Mouse (Mus musculus) heart, adult 8-10 months (tissue): ENCODE measurements around the gene Arfgef2. TPM values are rescaled to one million over a fixed set of nuclear protein-coding genes. Genes with fewer than 3 reads are reported as not detected.

Experiments used
- DNase-seq: peaks from one replicate; pipeline ENCODE4 v3.0.0; 2022; ENCODE audit warnings: low spot score
- total RNA-seq, 4 experiments: library from RNA; stranded (reverse); gene quantifications; 2 replicates each; pipeline ENCODE4 v1.2.4; 2022

Arfgef2 gene
- 10 to 100 TPM; 43.4 to 53.9 (median 47.4) TPM for total RNA-seq

DNA sequence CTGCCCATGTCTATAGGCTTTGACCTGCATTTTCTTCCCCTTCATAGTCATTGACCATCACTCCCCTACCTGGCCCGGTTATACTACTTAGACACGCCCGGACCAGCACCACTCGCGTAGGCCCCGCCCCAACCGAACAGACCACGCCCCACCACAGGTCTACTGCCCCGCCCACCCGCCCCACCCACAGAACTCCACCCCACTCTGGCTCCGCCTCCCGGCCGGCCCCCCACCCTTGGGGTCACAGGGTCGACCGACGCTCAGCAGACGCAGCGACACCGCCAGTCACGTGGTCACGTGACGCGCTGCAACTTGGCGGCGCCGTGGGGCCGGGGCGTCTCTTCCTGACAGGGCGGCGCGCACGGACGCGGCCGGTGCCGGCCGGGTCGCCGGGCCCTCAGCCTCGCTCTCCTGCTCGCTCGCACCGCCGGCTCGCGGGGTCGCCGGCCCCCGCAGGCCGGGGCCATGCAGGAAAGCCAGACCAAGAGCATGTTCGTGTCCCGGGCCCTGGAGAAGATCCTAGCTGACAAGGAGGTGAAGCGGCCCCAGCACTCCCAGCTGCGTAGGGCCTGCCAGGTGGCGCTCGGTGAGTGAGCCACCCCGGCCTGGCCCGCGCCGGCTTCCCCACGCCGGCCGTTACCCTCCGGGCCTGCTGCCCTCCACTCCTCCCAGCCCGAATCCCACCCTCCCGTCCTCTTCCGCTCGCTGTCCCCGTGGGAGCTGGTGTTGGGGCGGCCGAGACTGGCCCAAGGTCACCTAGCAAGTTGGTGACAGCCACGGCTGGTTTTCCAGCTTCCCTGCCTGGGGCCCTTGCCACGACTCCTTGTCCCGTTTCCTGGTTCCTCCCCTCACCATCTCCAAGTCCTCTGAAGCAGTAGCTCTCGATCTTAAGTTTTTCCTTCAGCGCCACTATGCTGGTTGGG is at the start of gene Arfgef2:
TSS of gene Arfgef2 (plus strand) at position 339 of the 923 bp plus-strand sequence.
- peak; percentile 74 for DNase-seq

DNA sequence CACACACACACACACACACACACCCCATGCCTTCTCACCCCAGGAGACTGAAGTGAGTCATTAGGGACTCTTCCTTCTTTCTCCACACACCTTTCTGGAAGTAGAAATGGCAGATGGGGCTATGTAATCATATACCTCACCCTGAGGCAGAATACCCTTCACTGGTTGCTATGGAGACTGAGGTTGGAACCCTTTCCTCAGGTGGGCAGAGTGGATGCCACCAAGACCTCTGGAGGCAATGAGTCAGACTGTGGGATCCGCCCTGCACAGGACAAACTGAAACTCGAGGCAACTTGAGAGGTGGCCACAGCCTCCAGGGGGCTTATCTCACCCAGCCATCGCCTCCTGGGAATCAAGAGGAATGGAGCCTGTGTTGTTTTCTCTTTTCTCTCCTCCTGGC is 47.4 kb upstream of the Arfgef2 start:
- no peak for DNase-seq

DNA sequence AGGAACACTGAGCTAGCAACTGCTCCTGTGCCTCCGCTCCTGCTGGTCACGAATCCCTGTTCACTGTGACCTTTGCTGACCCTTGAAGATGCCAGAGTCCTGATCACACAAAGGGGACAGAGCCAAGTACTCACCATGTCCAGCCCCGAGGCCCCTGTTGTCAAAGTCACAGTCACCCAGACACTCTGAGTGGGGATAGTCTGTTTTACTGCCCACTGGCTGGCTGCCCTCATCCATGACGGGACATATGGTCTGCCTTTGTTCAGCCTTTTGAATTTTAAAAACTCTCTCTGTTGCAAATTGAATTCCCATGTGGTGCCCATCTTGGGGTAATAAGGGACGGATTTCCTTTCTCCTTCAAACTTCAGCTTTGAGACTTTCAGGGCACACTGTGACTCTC is 41.3 kb upstream of the Arfgef2 start:
- no peak for DNase-seq

DNA sequence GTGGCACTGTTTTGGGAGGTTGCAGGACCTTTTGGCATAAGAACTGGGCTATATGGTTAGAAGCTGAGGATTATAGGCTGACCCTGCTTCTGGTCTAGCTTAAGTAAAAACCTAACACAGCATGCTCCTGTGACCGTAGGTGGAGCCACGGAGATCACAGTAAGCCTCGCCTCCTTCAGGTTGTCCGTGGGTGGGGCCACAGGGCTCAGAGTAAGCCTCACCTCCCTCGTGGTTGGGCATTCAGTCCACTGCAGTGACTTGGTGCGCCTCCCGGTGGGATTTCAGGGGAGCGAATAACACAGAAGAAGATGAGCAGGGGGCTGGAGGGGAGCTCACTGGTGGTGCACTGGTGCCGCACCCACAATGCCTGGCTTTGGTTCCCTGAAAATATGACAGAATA is 37.8 kb upstream of the Arfgef2 start:
- DNase-seq: no peak

DNA sequence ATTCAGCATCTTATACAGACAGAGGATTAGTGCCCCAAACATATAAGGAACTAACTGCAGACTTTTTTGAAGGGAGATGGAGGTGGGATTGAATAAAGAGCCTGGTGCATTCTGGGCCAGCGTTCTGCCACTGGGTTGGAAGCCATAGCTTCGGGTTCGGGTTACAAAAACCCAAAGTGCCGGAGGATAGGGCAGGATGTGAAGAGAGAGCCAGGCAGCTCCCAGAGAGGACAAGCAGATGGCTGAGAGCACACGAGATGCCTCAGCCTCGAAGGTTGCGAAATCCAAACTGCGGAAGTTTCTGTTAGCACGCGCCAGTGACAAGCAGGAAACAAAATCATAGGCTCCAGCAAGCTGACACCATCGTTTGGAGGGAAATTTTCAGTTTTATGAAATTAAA is 34.0 kb upstream of the Arfgef2 start:
- peak; percentile 56 for DNase-seq

DNA sequence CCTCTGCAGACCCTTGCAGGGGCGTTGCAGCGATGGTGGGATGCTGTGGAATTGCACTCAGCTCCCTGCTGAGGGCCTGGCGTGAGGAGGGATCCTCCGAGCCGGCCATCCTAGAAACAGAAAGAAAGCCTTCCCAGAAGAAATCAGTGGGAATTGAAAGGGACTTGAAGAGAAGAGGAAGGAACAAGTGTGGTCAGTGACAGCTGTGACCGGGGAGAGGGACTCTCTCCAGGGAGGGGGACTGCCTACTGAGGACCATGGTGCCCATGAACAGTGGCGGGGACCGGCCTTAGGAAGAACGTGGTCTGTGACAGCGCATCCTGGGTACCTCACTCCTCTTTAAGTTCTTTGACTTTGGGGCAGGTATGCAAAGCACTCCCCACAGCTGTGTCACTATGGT is 31.8 kb upstream of the Arfgef2 start:
- DNase-seq: no peak

DNA sequence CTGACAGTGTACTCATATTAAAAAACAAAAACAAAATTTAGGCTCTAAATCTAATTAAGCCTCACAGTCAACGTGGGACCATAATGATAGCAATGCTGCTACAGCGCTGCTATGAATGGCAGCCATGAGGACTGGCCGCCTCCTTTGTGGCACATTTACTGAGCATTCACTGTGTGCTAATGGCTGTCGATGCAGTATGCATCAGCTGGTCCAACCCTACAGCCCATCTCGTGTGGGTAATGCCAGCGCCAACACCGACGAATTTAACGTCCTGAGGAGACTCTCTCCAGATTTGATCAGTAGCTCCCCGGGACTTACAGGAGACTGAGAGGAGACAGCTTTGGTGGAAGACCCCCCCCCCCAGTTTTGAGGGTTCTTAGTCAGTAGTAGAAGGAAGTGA is 31.1 kb upstream of the Arfgef2 start:
- no peak for DNase-seq

DNA sequence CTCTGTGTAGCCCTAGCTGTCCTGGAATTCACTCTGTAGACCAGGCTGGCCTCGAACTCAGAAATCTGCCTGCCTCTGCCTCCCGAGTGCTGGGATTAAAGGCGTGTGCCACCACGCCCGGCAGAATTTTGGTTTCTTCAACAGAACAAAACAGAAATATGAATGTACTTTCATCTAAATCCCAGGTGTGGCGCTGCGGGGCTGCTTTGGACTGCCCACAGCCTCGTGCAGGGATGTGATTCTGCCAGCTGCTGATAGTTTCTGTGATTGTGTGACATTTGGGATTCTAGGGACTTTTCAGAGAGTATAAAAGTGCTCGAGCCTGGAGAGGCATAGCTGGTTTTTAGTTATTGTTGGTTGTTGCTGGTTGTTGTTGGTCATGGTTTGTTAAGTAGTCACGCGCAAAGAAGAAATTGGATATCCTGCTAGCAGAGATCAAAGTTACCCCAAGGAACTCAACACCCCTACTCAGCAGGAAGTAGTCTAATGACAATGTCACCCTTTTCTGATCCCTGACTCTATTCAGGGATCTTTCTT is 30.0 kb upstream of the Arfgef2 start:
- no peak for DNase-seq

DNA sequence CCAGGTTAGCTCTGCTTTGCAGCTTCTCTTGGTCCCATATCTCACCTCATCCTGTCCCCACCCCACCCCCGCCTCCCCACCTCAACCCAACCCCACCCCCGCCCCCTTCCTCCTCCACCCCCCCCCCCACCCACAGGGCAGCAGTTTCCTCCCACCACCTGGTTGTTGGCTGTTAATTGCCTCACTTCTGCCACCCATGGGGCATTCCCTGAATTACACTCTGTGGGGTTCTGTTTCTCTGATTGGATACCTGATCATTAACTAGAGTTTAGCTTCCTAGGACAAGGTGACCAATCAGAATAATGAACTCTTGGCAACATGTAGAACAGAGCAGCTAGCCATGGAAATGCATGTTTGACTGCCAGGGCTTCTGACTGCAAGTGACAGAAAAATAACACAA is 29.1 kb upstream of the Arfgef2 start:
- no peak for DNase-seq

DNA sequence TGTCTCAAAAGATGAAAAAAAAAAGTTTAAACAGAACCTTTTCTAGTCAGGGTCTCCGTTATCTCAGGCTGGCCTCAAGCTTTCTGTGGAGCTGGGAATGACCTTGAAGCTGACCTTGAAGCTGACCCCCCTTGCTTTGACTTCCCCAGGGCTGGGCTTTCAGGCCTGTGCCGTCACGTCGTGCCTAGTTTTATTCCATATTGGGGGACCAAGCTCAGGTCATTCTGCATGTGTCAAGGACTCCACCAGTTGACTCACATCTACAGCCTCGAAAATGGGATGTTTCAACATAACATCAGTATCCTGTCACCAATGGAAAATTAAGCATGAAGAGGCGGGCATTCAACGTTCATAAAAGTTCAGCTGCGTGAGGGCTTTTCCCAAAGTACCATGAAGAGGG is 25.4 kb upstream of the Arfgef2 start:
- no peak for DNase-seq

DNA sequence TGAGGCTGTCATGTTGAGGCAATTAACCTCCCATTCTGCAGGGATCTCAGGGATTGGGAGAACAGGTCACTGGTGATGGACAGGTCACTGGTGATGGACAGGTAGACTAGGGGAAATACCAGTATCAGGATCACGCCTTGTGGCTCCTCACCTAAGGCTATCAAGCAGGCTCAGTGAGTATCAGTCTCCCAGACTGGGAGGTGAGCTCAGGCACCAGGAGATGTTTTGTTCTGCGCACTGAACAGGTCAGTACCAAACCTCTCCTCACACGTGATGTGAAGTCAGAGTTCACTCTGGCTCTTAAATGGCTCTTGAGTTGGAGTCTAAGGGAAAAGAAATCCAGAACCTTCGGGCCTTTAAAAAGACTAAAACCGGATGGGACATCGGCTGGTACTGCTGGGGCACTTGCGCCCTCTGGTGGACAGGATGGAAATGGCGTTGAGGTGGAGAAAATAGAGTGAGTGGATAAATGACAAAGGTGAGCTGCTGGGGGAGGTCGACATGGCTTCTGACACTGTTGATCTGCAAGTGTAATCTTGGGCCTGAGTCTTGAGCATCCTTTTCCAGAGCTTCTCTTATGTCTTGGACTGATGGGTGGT is 24.3 kb upstream of the Arfgef2 start:
- DNase-seq: peak; percentile 79

DNA sequence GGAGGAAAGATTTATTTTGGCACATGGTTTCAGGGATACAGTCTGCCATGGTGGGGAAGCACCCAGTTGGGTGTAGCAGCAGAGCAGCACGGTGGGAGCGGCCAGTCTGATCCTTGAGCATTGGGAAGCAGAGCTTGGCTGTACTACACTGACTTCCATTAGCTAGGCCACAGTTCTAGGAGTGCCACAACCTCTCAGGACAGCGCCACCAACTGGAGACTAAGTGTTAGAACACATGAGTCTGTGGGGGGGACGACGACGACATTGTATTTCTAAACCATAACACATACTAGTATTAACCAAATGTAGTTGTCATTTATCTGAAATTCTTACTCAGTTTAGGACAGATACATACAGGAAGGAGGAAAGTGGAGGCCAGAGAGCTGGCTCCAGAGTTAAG is 21.0 kb upstream of the Arfgef2 start:
- no peak for DNase-seq

DNA sequence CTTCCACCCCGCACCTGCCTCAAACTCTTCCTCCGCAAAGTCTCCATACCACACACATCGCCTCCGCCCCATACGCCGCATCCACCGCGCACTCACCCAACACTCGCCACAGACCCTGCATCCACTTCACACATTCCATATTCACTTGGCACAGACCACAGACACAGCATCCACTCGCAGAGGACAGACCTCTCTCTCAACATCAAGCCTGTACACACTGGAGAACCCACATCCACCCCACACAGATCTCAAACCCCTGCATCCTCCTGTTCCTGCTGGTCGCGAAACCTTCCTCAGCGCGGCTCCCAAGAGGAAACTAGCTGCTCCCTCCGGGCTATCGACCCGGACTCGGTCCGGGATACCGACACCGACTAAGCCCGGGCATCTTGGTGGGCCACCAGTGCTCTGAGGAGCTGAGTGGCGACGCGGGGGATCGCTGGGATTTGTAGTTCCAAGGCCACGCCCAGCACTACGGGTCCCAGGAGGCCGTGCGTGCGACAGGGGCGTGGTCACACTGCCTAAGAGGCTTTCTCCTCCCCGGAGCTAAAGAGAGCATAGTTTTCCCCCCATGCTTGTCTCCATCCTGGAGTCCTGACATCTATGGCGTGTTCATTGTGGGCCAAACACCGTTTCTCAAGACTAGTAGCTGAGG is 18.9 kb upstream of the Arfgef2 start:
- DNase-seq: peak; percentile 78

DNA sequence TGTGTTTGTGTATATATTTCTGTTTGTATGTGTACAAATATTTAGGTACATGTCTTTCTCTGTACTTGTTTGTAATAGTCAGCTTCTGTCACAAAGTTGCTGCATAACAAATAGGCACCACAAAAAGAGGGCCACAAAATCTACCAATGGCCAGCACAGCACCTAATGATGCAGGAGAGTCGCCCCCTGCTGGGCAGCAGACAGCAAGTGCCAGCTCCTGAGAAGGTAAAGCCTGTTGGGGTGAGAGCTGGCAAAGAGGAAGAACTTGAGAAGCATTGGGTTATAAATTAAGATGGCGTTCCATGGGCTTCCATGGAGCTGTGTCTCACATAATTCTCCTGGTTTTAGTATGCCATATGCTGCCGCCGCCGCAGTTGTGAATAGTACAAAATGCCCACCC is 13.7 kb upstream of the Arfgef2 start:
- no peak for DNase-seq

DNA sequence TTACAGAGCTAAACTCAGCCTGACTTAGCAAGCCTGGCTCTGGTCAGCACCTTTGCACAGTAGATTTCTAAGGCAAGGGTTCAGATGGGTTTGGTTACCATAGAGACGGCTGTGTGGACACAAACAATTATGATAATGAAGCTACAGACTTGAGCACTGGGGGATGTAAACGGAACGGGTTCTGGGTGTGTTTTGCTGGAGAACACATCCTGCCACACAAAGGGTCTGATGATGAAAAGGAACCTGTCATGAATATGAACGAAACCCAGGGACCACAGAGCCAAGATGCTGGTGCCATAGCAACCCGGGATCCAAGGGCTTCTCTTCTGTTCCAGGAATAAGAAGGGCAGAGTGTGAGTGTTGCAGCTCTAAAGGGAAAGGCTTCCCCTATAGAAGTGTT is 13.0 kb upstream of the Arfgef2 start, which contains the start of gene Trp53rkb:
TSS of gene Trp53rkb (plus strand) at position 177 of the 400 bp plus-strand sequence.
- DNase-seq: no peak

DNA sequence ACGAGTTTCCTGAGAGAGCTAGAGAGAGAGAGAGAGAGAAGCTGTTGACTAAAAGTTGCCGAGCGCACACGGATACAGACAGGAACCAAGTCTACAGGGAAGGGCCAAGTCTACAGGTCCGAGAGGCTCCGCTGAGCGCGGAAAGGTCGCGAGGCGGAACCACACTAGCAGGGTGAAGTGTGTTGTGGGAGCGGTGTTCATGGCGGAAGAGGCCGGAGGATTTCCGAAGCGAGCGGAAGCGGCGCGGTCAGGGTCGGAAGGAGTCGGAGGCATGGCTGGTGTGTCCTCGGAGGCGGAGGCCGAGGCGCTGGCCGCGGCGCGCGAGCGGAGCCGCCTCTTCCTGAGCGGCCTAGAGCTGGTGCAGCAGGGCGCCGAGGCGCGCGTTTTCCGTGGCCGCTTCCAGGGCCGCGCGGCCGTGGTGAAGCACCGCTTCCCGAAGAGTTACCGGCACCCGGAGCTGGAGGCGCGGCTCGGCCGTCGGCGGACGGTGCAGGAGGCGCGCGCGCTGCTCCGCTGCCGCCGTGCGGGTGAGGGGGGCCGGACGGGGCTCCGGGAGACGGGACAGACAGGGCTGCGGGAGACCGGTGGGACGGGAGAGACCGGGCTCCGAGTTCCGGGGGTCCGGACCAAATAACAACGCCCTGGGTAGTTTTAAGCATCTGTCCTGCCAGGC is 11.7 kb upstream of the Arfgef2 start:
- DNase-seq: peak; percentile 85

DNA sequence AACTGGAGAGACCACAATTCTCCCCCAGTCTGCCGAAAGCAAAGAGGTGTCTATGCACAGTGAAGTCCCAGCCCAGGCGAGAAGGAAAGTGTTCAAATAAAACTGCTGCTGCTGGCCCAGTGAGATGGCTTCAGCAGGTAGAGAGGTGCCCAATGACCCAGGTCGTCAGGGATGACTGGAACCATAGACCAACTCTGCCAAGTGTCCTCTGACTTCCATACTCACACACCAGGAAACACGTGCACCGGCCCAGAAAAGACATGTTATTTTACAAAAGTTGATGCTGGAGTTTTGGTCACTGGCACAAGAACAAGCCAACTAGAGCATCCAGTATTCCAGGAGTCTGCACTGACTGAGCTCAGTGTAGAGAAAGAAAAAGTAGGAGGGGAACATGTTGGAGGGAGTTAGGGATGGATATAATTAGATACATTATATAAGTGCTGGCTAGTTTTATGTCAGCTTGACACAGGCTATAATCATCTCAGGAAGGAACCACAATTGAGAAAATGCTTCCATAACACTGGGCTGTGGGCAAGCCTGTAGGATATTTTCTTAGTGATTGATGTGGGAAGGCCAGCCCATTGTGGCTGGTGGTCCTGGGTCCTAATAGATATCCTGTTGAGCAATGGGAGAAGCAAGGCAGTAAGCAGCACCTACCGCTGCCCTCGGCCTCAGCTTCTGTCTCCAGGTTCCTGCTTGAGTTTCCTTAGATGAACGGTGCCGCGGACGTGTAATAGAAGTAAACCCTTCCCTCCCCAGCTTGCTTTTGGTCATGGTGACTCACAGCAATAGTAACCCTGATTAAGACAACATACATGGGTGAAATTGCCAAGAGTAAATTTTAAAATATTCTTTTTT is 5.5 kb upstream of the Arfgef2 start:
- DNase-seq: no peak

DNA sequence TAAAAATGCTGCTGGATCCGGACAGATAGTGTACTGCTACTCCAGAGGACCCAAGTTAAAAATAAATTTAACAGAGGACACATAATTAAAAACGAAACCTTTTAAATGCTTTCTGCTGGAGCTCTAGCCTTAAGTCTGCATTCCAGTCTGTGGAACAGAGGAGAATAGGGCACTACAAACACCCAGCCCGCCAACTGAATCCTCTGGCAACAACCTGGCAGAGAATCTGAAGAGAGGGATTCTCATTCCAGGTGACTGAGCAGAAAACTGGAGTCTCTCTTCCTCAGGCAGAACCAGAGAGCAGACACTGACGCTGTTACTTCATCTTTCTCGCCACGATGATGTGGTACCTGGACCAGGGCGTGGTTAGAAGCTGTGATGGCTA is 4.9 kb upstream of the Arfgef2 start:
- DNase-seq: no peak

DNA sequence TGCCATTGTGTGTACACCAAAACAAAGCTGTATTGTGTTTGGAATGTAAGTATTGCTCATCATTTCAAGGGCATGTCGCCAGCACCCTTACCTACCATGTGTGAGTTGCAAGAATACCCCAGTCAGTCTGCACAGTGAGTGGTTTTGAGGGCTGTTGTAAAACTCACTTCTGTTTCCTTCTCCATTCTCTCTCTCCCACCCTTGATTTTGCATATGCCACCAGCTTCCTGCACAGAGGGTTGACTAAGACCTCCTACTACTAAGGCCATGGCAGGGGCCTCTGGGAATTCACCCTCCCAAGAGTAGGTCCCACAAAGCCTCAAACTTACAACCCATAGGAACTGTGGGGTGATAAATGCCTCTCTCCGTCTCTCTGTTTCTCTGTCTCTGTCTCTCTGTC is 4.0 kb upstream of the Arfgef2 start:
- no peak for DNase-seq

DNA sequence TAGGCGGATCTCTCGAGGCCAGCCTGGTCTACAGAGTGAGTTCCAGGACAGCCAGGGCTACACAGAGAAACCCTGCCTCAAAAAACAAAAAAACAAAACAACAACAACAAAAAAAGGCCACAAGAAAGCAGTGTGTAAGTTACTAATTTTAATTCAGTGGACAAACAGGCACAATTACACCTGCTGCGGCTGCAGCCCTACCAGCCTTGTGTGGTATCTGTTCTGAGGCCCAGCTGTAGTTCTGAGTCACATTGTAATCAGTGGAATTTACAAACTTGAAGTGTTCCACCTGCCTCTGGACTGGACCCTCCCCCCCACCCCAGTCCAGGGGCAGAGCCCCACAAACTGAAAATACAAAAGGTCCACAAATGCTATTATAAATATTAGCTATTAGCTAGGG is 2.1 kb upstream of the Arfgef2 start:
- DNase-seq: no peak

DNA sequence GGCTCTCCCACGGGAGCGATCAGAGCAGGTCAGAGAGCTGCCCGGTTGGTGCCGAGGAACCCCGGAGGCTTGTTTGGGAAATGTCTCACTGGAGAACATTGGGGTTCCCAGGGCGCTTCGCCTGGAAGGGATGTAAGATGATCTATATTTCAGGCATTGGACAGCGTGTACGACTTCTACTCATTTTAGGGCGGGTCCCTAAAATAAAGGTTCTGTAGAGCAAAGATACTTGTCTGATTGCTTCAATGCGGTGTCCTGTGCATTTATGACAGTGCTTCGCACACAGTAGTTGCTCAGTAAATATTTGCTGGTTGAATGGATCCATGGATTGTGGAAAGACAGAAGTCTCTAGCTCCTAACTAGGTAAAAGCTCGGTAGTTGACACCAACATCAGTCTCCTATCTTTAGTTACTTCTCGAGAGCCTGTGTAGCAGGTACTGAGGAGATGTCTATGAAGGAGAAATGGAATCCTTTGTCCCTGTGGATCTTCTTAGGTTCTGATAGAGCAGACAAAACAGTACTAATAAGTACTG is 851 bp downstream of the Arfgef2 start:
- no peak for DNase-seq
